Mouse (Mus musculus): Measurements from ENCODE around the gene Rbm19. TPM values are rescaled to one million over a fixed set of nuclear protein-coding genes. Genes with fewer than 3 reads are reported as not detected.
A peak's percentile ranks its signal among the peaks of the same experiment; 100 is the strongest.

Rbm19 gene
- polyA plus RNA-seq, 1 experiment from 2014 or later, result 20.2 TPM

DNA sequence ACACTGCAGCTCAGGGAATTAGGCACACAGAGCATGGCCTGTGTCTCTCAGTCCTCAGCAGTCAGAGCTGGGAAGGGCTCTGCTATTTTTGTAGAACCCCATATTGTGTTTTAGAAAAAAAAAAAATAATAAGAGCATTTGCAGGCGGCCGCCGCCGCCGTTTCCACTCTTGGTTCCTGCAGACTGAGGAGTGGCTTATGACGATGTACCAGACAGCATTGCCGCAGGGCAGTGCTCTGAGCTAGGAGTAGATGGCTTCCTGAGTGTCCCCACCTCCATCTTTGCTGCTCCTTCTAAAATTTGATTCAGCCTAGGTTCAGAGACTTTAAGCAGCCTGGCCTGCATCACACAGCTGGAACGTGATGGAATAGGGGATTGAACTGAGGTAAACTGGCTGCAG lies 67.1 kb downstream of the Rbm19 start:
- Histone ChIP-seq H3K27me3 (ENCODE audit: control insufficient read depth, insufficient read depth, low read length) (no peaks in the 10 kb centered on the region), H3K36me3 (replicated peaks; ENCODE audit: control insufficient read depth, insufficient read depth) (no peaks in the 10 kb centered on the region), H3K4me3 (replicated peaks; ENCODE audit: low read length) (no peak overlapping the region), H3K4me2 (replicated peaks) (no peak overlapping the region), H3K9ac (no peak overlapping the region), H3K4me1 (replicated peaks; ENCODE audit: control insufficient read depth, insufficient read depth, low read length) (peaks cover 18% of the 10 kb centered on the region), H3K27ac (peak overlapping the region; percentile 56; the same call in 1 of the 2 replicates), H3K9me3 (ENCODE audit: control insufficient read depth, low read length) (no peaks in the 10 kb centered on the region)
- WGBS, result 67% methylated on average over 8 of the region's 8 CpGs
- no peak for DNase-seq (ENCODE audit: low spot score)
- ATAC-seq (ENCODE audit: low FRiP score), result no peak

DNA sequence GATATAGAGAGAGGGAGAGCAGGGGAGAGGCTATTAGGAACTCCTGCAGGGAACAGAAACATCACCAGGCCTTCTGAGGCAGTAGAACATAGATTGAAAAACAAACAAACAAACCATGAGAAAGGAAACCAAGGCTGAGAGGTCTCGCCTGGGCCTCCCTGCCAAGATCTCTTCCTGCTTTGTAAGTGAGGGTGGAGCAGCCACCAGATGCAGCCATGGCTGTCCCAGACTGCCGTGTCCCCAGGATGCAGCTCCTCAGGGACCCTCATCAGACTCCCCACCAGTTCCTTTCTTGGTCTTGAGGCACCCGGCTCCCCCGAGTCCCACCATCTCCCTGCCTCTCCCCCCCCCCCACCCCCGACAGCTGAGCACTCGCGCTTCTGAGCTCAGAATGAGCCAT lies 67.5 kb downstream of the Rbm19 start:
- no peaks in the 10 kb centered on the region for H3K27me3 ChIP-seq (ENCODE audit: control insufficient read depth, insufficient read depth, low read length)
- H3K4me1 ChIP-seq (replicated peaks; ENCODE audit: control insufficient read depth, insufficient read depth, low read length), result peaks cover 19% of the 10 kb centered on the region
- peak overlapping the region; percentile 56; the same call in 1 of the 2 replicates for H3K27ac ChIP-seq
- DNase-seq (ENCODE audit: low spot score) (no peak), ATAC-seq (ENCODE audit: low FRiP score) (no peak)
- H3K9ac ChIP-seq, result no peak overlapping the region
- H3K9me3 ChIP-seq (ENCODE audit: control insufficient read depth, low read length), result no peaks in the 10 kb centered on the region
- no peaks in the 10 kb centered on the region for H3K36me3 ChIP-seq (replicated peaks; ENCODE audit: control insufficient read depth, insufficient read depth)
- WGBS, result 46% methylated on average over 6 of the region's 7 CpGs
- no peak overlapping the region for H3K4me3 ChIP-seq (replicated peaks; ENCODE audit: low read length)
- no peak overlapping the region for H3K4me2 ChIP-seq (replicated peaks)

- ATAC-seq (ENCODE audit: low FRiP score) (no peak), DNase-seq (ENCODE audit: low spot score) (no peak)
- no peak overlapping the region for H3K27ac ChIP-seq
- H3K4me3 ChIP-seq (replicated peaks; ENCODE audit: low read length), result no peak overlapping the region
- WGBS, result 95% methylated on average over 10 of the region's 10 CpGs
- H3K4me1 ChIP-seq (replicated peaks; ENCODE audit: control insufficient read depth, insufficient read depth, low read length), result peaks cover 13% of the 10 kb centered on the region; the same call in 1 of the 2 replicates
- no peak overlapping the region for H3K4me2 ChIP-seq (replicated peaks)
- no peaks in the 10 kb centered on the region for H3K36me3 ChIP-seq (replicated peaks; ENCODE audit: control insufficient read depth, insufficient read depth)
- no peak overlapping the region for H3K9ac ChIP-seq
- no peaks in the 10 kb centered on the region for H3K27me3 ChIP-seq (ENCODE audit: control insufficient read depth, insufficient read depth, low read length)
- no peaks in the 10 kb centered on the region for H3K9me3 ChIP-seq (ENCODE audit: control insufficient read depth, low read length)
Measured at GRCm38 (mm10) chr5:120185949-120186348, 69.7 kb downstream of the Rbm19 start.

DNA sequence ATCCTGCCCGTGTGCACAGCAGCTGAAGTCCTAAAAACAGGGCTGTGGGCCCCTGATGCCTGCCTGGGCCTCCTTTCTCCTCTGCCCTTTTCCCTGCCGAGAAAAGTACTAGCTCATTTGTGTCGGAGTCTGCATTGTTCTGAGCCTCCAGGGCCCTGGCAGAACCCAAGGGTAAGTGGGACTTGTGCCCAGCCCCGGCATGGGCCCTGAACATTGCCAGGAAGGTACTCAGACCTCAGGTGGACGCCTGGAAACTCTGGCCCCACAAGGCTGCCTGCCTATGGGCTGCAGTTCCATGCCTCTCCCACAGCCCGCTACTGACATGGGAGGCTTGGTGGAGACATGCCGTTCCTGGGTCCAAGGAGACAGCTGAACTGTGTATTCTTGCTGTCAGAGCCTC lies 72.3 kb downstream of the Rbm19 start:
- H3K27ac ChIP-seq, result no peak overlapping the region
- ATAC-seq (ENCODE audit: low FRiP score) (no peak), DNase-seq (ENCODE audit: low spot score) (no peak)
- no peak overlapping the region for H3K4me2 ChIP-seq (replicated peaks)
- no peaks in the 10 kb centered on the region for H3K36me3 ChIP-seq (replicated peaks; ENCODE audit: control insufficient read depth, insufficient read depth)
- H3K9me3 ChIP-seq (ENCODE audit: control insufficient read depth, low read length), result no peaks in the 10 kb centered on the region
- H3K4me3 ChIP-seq (replicated peaks; ENCODE audit: low read length), result no peak overlapping the region
- H3K4me1 ChIP-seq (replicated peaks; ENCODE audit: control insufficient read depth, insufficient read depth, low read length), result peaks cover 30% of the 10 kb centered on the region
- H3K27me3 ChIP-seq (ENCODE audit: control insufficient read depth, insufficient read depth, low read length), result no peaks in the 10 kb centered on the region
- no peak overlapping the region for H3K9ac ChIP-seq
- WGBS, result 64% methylated on average over 7 of the region's 7 CpGs

GRCm38 (mm10) chr5:120190001-120190582 lies 73.8 kb downstream of the Rbm19 start:
- Histone ChIP-seq H3K9ac (no peak overlapping the region), H3K36me3 (replicated peaks; ENCODE audit: control insufficient read depth, insufficient read depth) (no peaks in the 10 kb centered on the region), H3K4me1 (replicated peaks; ENCODE audit: control insufficient read depth, insufficient read depth, low read length) (peaks cover 41% of the 10 kb centered on the region), H3K9me3 (ENCODE audit: control insufficient read depth, low read length) (no peaks in the 10 kb centered on the region), H3K4me2 (replicated peaks) (no peak overlapping the region), H3K4me3 (replicated peaks; ENCODE audit: low read length) (no peak overlapping the region), H3K27me3 (ENCODE audit: control insufficient read depth, insufficient read depth, low read length) (no peaks in the 10 kb centered on the region), H3K27ac (no peak overlapping the region)
- DNase-seq (ENCODE audit: low spot score), result no peak
- WGBS, result 66% methylated on average over 14 of the region's 14 CpGs
- no peak; the same call in 1 of the 2 replicates for ATAC-seq (ENCODE audit: low FRiP score)

DNA sequence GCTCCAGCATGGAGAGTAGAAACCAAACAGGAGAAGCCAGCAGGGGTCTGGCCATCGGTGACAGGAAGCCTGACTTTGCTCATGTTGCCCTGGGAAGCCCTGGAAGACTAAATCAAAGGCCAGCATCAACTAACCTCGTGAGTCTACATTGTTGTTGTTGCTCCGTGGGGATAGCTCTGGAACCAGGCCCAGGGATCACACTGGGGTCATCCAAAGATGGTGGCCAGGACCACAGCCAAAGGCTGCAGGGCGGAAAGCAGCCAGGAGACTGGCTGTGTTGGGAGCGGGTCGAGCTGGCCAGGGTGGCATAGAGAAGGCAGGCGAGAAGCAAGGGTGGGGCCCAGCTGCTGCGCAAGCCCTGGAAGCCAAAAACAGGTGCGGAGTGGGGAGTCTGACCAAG lies 75.4 kb downstream of the Rbm19 start:
- Histone ChIP-seq H3K9ac (no peak overlapping the region), H3K36me3 (replicated peaks; ENCODE audit: control insufficient read depth, insufficient read depth) (no peaks in the 10 kb centered on the region), H3K27me3 (ENCODE audit: control insufficient read depth, insufficient read depth, low read length) (no peaks in the 10 kb centered on the region), H3K4me3 (replicated peaks; ENCODE audit: low read length) (no peak overlapping the region), H3K4me2 (replicated peaks) (no peak overlapping the region), H3K4me1 (replicated peaks; ENCODE audit: control insufficient read depth, insufficient read depth, low read length) (peaks cover 56% of the 10 kb centered on the region), H3K27ac (no peak overlapping the region), H3K9me3 (ENCODE audit: control insufficient read depth, low read length) (no peaks in the 10 kb centered on the region)
- WGBS, result 64% methylated on average over 9 of the region's 9 CpGs
- DNase-seq (ENCODE audit: low spot score) (no peak), ATAC-seq (ENCODE audit: low FRiP score) (no peak)

GRCm38 (mm10) chr5:120194309-120194941 lies 78.2 kb downstream of the Rbm19 start:
- no peak overlapping the region for H3K4me3 ChIP-seq (replicated peaks; ENCODE audit: low read length)
- H3K4me2 ChIP-seq (replicated peaks), result 0 out of 2 replicates have a peak overlapping the region, but pooled peaks have one; percentile 10
- H3K4me1 ChIP-seq (replicated peaks; ENCODE audit: control insufficient read depth, insufficient read depth, low read length), result peaks cover 54% of the 10 kb centered on the region
- no peaks in the 10 kb centered on the region for H3K27me3 ChIP-seq (ENCODE audit: control insufficient read depth, insufficient read depth, low read length)
- DNase-seq (ENCODE audit: low spot score), result peak; percentile 63
- H3K27ac ChIP-seq, result peak overlapping the region; percentile 88
- H3K36me3 ChIP-seq (replicated peaks; ENCODE audit: control insufficient read depth, insufficient read depth), result no peaks in the 10 kb centered on the region
- H3K9ac ChIP-seq, result peak overlapping the region; percentile 48; the same call in 1 of the 2 replicates
- WGBS, result 40% methylated on average over 16 of the region's 16 CpGs
- H3K9me3 ChIP-seq (ENCODE audit: control insufficient read depth, low read length), result no peaks in the 10 kb centered on the region
- ATAC-seq (ENCODE audit: low FRiP score), result 0 out of 2 replicates have a peak, but pooled peaks have one; percentile 33

- WGBS, result 24% methylated on average over 13 of the region's 13 CpGs
- DNase-seq (ENCODE audit: low spot score) (no peak), ATAC-seq (ENCODE audit: low FRiP score) (no peak)
- H3K27me3 ChIP-seq (ENCODE audit: control insufficient read depth, insufficient read depth, low read length), result no peaks in the 10 kb centered on the region
- H3K27ac ChIP-seq, result peak overlapping the region; percentile 88
- no peaks in the 10 kb centered on the region for H3K36me3 ChIP-seq (replicated peaks; ENCODE audit: control insufficient read depth, insufficient read depth)
- H3K4me1 ChIP-seq (replicated peaks; ENCODE audit: control insufficient read depth, insufficient read depth, low read length), result peaks cover 54% of the 10 kb centered on the region
- no peaks in the 10 kb centered on the region for H3K9me3 ChIP-seq (ENCODE audit: control insufficient read depth, low read length)
- H3K9ac ChIP-seq, result peak overlapping the region; percentile 48; the same call in 1 of the 2 replicates
- H3K4me2 ChIP-seq (replicated peaks), result 0 out of 2 replicates have a peak overlapping the region, but pooled peaks have one; percentile 10
- H3K4me3 ChIP-seq (replicated peaks; ENCODE audit: low read length), result no peak overlapping the region
Measured at GRCm38 (mm10) chr5:120194948-120195347, 78.7 kb downstream of the Rbm19 start.

DNA sequence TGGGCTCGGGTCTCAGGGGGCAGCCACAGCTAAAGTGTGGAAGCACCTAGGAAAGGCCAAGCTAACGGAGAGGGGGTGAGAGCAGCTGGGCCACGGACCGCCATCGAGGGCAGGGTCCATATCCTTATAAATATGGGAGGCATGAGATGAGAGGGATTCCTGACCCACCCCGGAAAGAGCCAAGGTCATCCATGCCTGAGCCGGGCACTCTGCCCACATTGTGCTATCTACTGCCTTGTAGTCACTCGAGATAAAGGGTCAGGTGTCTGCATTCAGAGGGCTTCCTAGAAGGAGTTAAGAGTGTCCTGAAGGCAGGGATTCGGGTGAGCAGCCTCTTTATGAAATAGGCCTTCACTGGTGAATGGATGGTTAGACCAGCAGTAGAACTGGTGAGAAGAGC lies 80.6 kb downstream of the Rbm19 start:
- ATAC-seq (ENCODE audit: low FRiP score) (no peak), DNase-seq (ENCODE audit: low spot score) (no peak)
- Histone ChIP-seq H3K4me2 (replicated peaks) (no peak overlapping the region), H3K27ac (peak overlapping the region; percentile 88), H3K27me3 (ENCODE audit: control insufficient read depth, insufficient read depth, low read length) (no peaks in the 10 kb centered on the region), H3K36me3 (replicated peaks; ENCODE audit: control insufficient read depth, insufficient read depth) (no peaks in the 10 kb centered on the region), H3K9ac (peak overlapping the region; percentile 24; the same call in 1 of the 2 replicates), H3K4me3 (replicated peaks; ENCODE audit: low read length) (no peak overlapping the region), H3K9me3 (ENCODE audit: control insufficient read depth, low read length) (no peaks in the 10 kb centered on the region), H3K4me1 (replicated peaks; ENCODE audit: control insufficient read depth, insufficient read depth, low read length) (peaks cover 50% of the 10 kb centered on the region)
- 84% methylated on average over 9 of the region's 9 CpGs for WGBS
